Mouse (Mus musculus): ENCODE results near the gene C130032M10Rik. TPM values are rescaled to one million over a fixed set of nuclear protein-coding genes. Genes with fewer than 3 reads are reported as not detected.

C130032M10Rik gene
- total RNA-seq, 2 experiments from 2014 or later: not detected

DNA sequence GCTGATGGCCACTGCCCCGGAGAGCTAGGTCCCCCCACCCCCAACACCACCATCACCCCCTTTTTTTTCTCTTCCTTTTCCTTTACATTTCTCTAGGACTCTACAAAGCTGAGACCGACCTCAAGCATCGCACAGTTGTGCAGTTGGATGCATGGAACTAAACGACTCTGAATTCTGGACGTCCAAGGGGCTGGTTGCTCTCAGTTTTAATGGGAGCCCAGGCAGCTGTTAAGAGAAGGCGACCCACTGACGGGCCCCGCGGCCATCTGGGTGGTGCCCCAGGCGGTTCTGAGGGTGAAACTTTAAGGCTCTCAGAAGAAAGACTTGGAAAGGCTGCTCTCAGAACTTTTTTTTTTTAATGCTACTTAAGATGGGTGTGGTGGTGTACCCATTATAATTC, 49.2 kb downstream of the C130032M10Rik start:
- DNase-seq: no peak
- intact Hi-C loops (cut with DNase I; ENCODE audit: low total_unique reads): no loop called here

Other genes with a start within 250 kb of the C130032M10Rik start
- gene Bcl2a1c, start 185.6 kb upstream of the C130032M10Rik start, total RNA-seq (2021): not detected
- gene Crtap, start 125.0 kb upstream of the C130032M10Rik start, total RNA-seq (2021): 10 to 100 TPM; 33.4 to 43.6 TPM
- gene Glb1, start 114.6 kb upstream of the C130032M10Rik start, total RNA-seq (2021): 10 to 100 TPM in 1 of 2 experiments, 1 to 10 TPM in 1; 9.9 to 10.3 TPM
- 1 to 10 TPM; 1.8 to 2.3 TPM for gene Tmppe, start 114.6 kb upstream of the C130032M10Rik start, total RNA-seq (2021)
- gene Ccr4, start 10.8 kb upstream of the C130032M10Rik start, total RNA-seq (2021): not detected
- gene Trim71, start 48.7 kb downstream of the C130032M10Rik start, total RNA-seq (2021): not detected
- gene Cnot10, start 124.5 kb downstream of the C130032M10Rik start, total RNA-seq (2021): 10 to 100 TPM; 15.3 to 15.4 TPM
- gene Dync1li1, start 173.1 kb downstream of the C130032M10Rik start, total RNA-seq (2021): 10 to 100 TPM; 31.3 to 34.1 TPM
- 10 to 100 TPM; 11.2 to 14.2 TPM for gene Cmtm6, start 215.4 kb downstream of the C130032M10Rik start, total RNA-seq (2021)

Measured in gastrocnemius, postnatal 14 days (tissue).